Mouse (Mus musculus) G1E (cell line): ENCODE results near the gene Pcdh19.

Experiments used
- CTCF ChIP-seq: IDR thresholded peaks from 2 replicates; pipeline ENCODE4 v1.5.1; 2012; ENCODE audit warnings: low read depth, low read length, inconsistent platforms, mixed read lengths
- GATA1 ChIP-seq: IDR thresholded peaks from 2 replicates; pipeline ENCODE4 v1.6.1; 2012; ENCODE audit warnings: borderline replicate concordance, low read length, inconsistent platforms, mixed read lengths
- TAL1 ChIP-seq: conservative IDR thresholded peaks from 2 replicates; pipeline ENCODE4 v1.6.1; 2012; ENCODE audit warnings: low read depth, low read length, inconsistent platforms, mixed read lengths

GRCm38 (mm10) chrX:133687666-133688151 lies 1.1 kb downstream of the Pcdh19 start:
- TF ChIP-seq CTCF (no peak), TAL1 (no peak), GATA1 (no peak)
